ENCODE assay signal across 9 mouse cellular contexts in genomic region chr7:28601029-28601428, GRCm38 (mm10). TPM values are rescaled to one million over a fixed set of nuclear protein-coding genes. Genes with fewer than 3 reads are reported as not detected.
A peak's percentile ranks its signal among the peaks of the same experiment; 100 is the strongest.
DNase-seq lines count a peak whose midpoint lies in the region; ATAC-seq and TF ChIP-seq lines count a peak whose summit lies in the region.
"Had no signal": no experiment of that assay in that cellular context is flagged by ENCODE, and none has a peak within 500 bp of the region (broad histone marks: within the 10 kb centered on the region; RNA-seq: fewer than 3 reads in every experiment).

No protein-coding gene starts in this region.

- H3K27me3 ChIP-seq in embryonic facial prominence, embryonic 11.5 days (ENCODE audit: control insufficient read depth, insufficient read depth, low read length): no peaks in the 10 kb centered on the region
- no peaks in the 10 kb centered on the region for H3K27me3 ChIP-seq in lung, embryonic 14.5 days (ENCODE audit: insufficient read depth, low read length)

- peaks cover 5% of the 10 kb centered on the region; the same call in 1 of the 2 replicates for H3K4me1 ChIP-seq in embryonic facial prominence, embryonic 11.5 days (ENCODE audit: control insufficient read depth, insufficient read depth, low read length)
- peaks cover 10% of the 10 kb centered on the region; the same call in 1 of the 2 replicates for H3K4me1 ChIP-seq in lung, embryonic 14.5 days (ENCODE audit: insufficient read depth)

- H3K9ac ChIP-seq in embryonic facial prominence, embryonic 11.5 days (replicated peaks; ENCODE audit: low read length): no peak overlapping the region
- no peak overlapping the region for H3K9ac ChIP-seq in lung, embryonic 14.5 days

- TF ChIP-seq CTCF in lung, embryonic 14.5 days (IDR thresholded peaks at IDR 0.05; ENCODE audit: low read depth): peak; percentile 91

- no peak overlapping the region for H3K4me2 ChIP-seq in embryonic facial prominence, embryonic 11.5 days (ENCODE audit: low read depth, low read length)
- no peak overlapping the region for H3K4me2 ChIP-seq in lung, embryonic 14.5 days

- WGBS in embryonic facial prominence, embryonic 11.5 days: 12% methylated on average over 11 of the region's 11 CpGs
- WGBS in lung, embryonic 14.5 days: 8% methylated on average over 11 of the region's 11 CpGs

- H3K36me3 ChIP-seq in embryonic facial prominence, embryonic 11.5 days (replicated peaks; ENCODE audit: control insufficient read depth, insufficient read depth, low read depth, low read length): no peaks in the 10 kb centered on the region
- no peaks in the 10 kb centered on the region for H3K36me3 ChIP-seq in lung, embryonic 14.5 days (ENCODE audit: insufficient read depth)

- peak; percentile 72 for DNase-seq in ovary, postnatal 36 days (ENCODE audit: low spot score)
- DNase-seq in ovary, postnatal 10 days (ENCODE audit: low spot score): no peak
- DNase-seq in adrenal gland, postnatal 10 days: peak; percentile 84
- peak; percentile 72 for DNase-seq in embryonic facial prominence, embryonic 11.5 days (ENCODE audit: low spot score)
- DNase-seq in induced T-regulatory cell, adult 2 months (ENCODE audit: low read depth): peak; percentile 87
- peak; percentile 87 for DNase-seq in lung, embryonic 14.5 days
- DNase-seq in right cerebral cortex, adult 2 months (ENCODE audit: low spot score in 2 of 2): peak; percentile 66 to 86

- no peak overlapping the region for H3K4me3 ChIP-seq in embryonic facial prominence, embryonic 11.5 days (ENCODE audit: low read depth, low read length)
- no peak overlapping the region for H3K4me3 ChIP-seq in lung, embryonic 14.5 days (ENCODE audit: low read depth, low read length)

- no peak for ATAC-seq in embryonic facial prominence, embryonic 11.5 days (replicated peaks; ENCODE audit: insufficient number of reproducible peaks, low FRiP score, low TSS enrichment, low read depth)
- ATAC-seq in lung, embryonic 14.5 days (ENCODE audit: insufficient read depth): no peak
- no peak for ATAC-seq in erythroid progenitor cell, adult 5-6 weeks (replicated peaks; ENCODE audit: low FRiP score, poor library complexity, severe bottlenecking)

- H3K27ac ChIP-seq in embryonic facial prominence, embryonic 11.5 days (replicated peaks; ENCODE audit: low read depth, low read length): no peak overlapping the region
- H3K27ac ChIP-seq in lung, embryonic 14.5 days (ENCODE audit: low read depth): no peak overlapping the region

- no peaks in the 10 kb centered on the region for H3K9me3 ChIP-seq in embryonic facial prominence, embryonic 11.5 days (replicated peaks; ENCODE audit: control insufficient read depth, low read length)
- no peaks in the 10 kb centered on the region for H3K9me3 ChIP-seq in lung, embryonic 14.5 days (ENCODE audit: low read depth, low read length)

RNA-seq across cellular contexts. Expression of gene Pak4, which starts 3.0 kb away (rescaled TPM):
- 10 to 100 TPM; 19.4 to 20.4 TPM for total RNA-seq in adrenal gland, postnatal 10 days (2021)
- polyA plus RNA-seq in embryonic facial prominence, embryonic 11.5 days (2014; fragmentation: Nextera tagmentation; extraction: Ambion mirVana): 25.6 and 28.6 TPM in 2 replicates
- polyA plus RNA-seq in lung, embryonic 14.5 days (2014; fragmentation: Nextera tagmentation; extraction: Ambion mirVana): 46.2 and 52.5 TPM in 2 replicates
- total RNA-seq in erythroid progenitor cell, adult 5-6 weeks (2015; ENCODE audit: low replicate concordance): 7.6 and 9.6 TPM in 2 replicates
- total RNA-seq in erythroid progenitor cell, adult 5-6 weeks (2017; ENCODE audit: low replicate concordance): 2.1 and 5.9 TPM in 2 replicates

RNA-seq across cellular contexts. Expression of gene Samd4b, which starts 3.1 kb away (rescaled TPM):
- total RNA-seq in adrenal gland, postnatal 10 days (2021): 10 to 100 TPM; 45.5 to 49.6 TPM
- polyA plus RNA-seq in embryonic facial prominence, embryonic 11.5 days (2014; fragmentation: Nextera tagmentation; extraction: Ambion mirVana): 29.4 and 30.9 TPM in 2 replicates
- 27.9 and 34.0 TPM in 2 replicates for polyA plus RNA-seq in lung, embryonic 14.5 days (2014; fragmentation: Nextera tagmentation; extraction: Ambion mirVana)
- total RNA-seq in erythroid progenitor cell, adult 5-6 weeks (2015; ENCODE audit: low replicate concordance): 15.9 and 29.6 TPM in 2 replicates
- 8.0 and 20.2 TPM in 2 replicates for total RNA-seq in erythroid progenitor cell, adult 5-6 weeks (2017; ENCODE audit: low replicate concordance)

RNA-seq across cellular contexts. Expression of gene Acp7, which starts 30.1 kb away (rescaled TPM):
- not detected for total RNA-seq in adrenal gland, postnatal 10 days (2021)
- polyA plus RNA-seq in embryonic facial prominence, embryonic 11.5 days (2014; fragmentation: Nextera tagmentation; extraction: Ambion mirVana): not detected in 2 replicates
- polyA plus RNA-seq in lung, embryonic 14.5 days (2014; fragmentation: Nextera tagmentation; extraction: Ambion mirVana): not detected in 2 replicates
- not detected in 2 replicates for total RNA-seq in erythroid progenitor cell, adult 5-6 weeks (2015; ENCODE audit: low replicate concordance)
- not detected in 2 replicates for total RNA-seq in erythroid progenitor cell, adult 5-6 weeks (2017; ENCODE audit: low replicate concordance)
- polyA plus RNA-seq: stomach, embryonic 16.5 days had no signal

RNA-seq across cellular contexts. Expression of gene Nccrp1, which starts 54.0 kb away (rescaled TPM):
- total RNA-seq in adrenal gland, postnatal 10 days (2021): not detected
- polyA plus RNA-seq in embryonic facial prominence, embryonic 11.5 days (2014; fragmentation: Nextera tagmentation; extraction: Ambion mirVana): not detected in 2 replicates
- polyA plus RNA-seq in lung, embryonic 14.5 days (2014; fragmentation: Nextera tagmentation; extraction: Ambion mirVana): not detected in 2 replicates
- total RNA-seq in erythroid progenitor cell, adult 5-6 weeks (2015; ENCODE audit: low replicate concordance): not detected in 2 replicates
- total RNA-seq in erythroid progenitor cell, adult 5-6 weeks (2017; ENCODE audit: low replicate concordance): not detected in 2 replicates
